Mouse (Mus musculus): ENCODE results near the gene Megf11. TPM values are rescaled to one million over a fixed set of nuclear protein-coding genes. Genes with fewer than 3 reads are reported as not detected.

Megf11 gene
- polyA plus RNA-seq, 1 experiment from 2014 or later: 0.11 TPM

GRCm38 (mm10) chr9:64436121-64436520, 50.7 kb downstream of the Megf11 start:
- no peak for TF ChIP-seq EP300 (IDR thresholded peaks at IDR 0.05; ENCODE audit: low read depth)
- no peak for TF ChIP-seq CTCF (IDR thresholded peaks at IDR 0.05; ENCODE audit: low read depth)
- WGBS (ENCODE audit: insufficient replicate concordance): 53% methylated on average over 2 of the region's 2 CpGs
- no peak overlapping the region for H3K4me2 ChIP-seq (ENCODE audit: low read depth, low read length)
- H3K27me3 ChIP-seq (ENCODE audit: insufficient read depth, low read length): no peaks in the 10 kb centered on the region
- H3K9me3 ChIP-seq (ENCODE audit: low read length): no peaks in the 10 kb centered on the region
- no peak overlapping the region for H3K4me3 ChIP-seq (ENCODE audit: low read depth, low read length)
- no peak overlapping the region for H3K27ac ChIP-seq (ENCODE audit: low read depth)
- DNase-seq: no peak
- no peaks in the 10 kb centered on the region for H3K4me1 ChIP-seq (ENCODE audit: insufficient read depth)
- H3K9ac ChIP-seq (replicated peaks): no peak overlapping the region
- no peaks in the 10 kb centered on the region for H3K36me3 ChIP-seq (replicated peaks; ENCODE audit: insufficient read depth, low read length)
- ATAC-seq: no peak

- H3K9ac ChIP-seq (replicated peaks): no peak overlapping the region
- no peak overlapping the region for H3K4me3 ChIP-seq (ENCODE audit: low read depth, low read length)
- no peaks in the 10 kb centered on the region for H3K36me3 ChIP-seq (replicated peaks; ENCODE audit: insufficient read depth, low read length)
- DNase-seq (no peak), ATAC-seq (no peak)
- no peaks in the 10 kb centered on the region for H3K4me1 ChIP-seq (ENCODE audit: insufficient read depth)
- no peak overlapping the region for H3K27ac ChIP-seq (ENCODE audit: low read depth)
- no peaks in the 10 kb centered on the region for H3K27me3 ChIP-seq (ENCODE audit: insufficient read depth, low read length)
- TF ChIP-seq EP300 (IDR thresholded peaks at IDR 0.05; ENCODE audit: low read depth) (no peak), CTCF (IDR thresholded peaks at IDR 0.05; ENCODE audit: low read depth) (no peak)
- H3K4me2 ChIP-seq (ENCODE audit: low read depth, low read length): no peak overlapping the region
- no peaks in the 10 kb centered on the region for H3K9me3 ChIP-seq (ENCODE audit: low read length)
- WGBS (ENCODE audit: insufficient replicate concordance): 84% methylated on average over 7 of the region's 7 CpGs
Measured at GRCm38 (mm10) chr9:64440101-64440500, 54.7 kb downstream of the Megf11 start.

GRCm38 (mm10) chr9:64445981-64446380, 60.6 kb downstream of the Megf11 start:
- no peak for ATAC-seq
- peaks cover 10% of the 10 kb centered on the region for H3K4me1 ChIP-seq (ENCODE audit: insufficient read depth)

GRCm38 (mm10) chr9:64447070-64447469, 61.6 kb downstream of the Megf11 start:
- Histone ChIP-seq H3K27ac (ENCODE audit: low read depth) (peak overlapping the region; percentile 18; the same call in 1 of the 2 replicates), H3K36me3 (replicated peaks; ENCODE audit: insufficient read depth, low read length) (no peaks in the 10 kb centered on the region), H3K27me3 (ENCODE audit: insufficient read depth, low read length) (no peaks in the 10 kb centered on the region), H3K9me3 (ENCODE audit: low read length) (no peaks in the 10 kb centered on the region), H3K9ac (replicated peaks) (no peak overlapping the region), H3K4me3 (ENCODE audit: low read depth, low read length) (no peak overlapping the region), H3K4me1 (ENCODE audit: insufficient read depth) (peaks cover 10% of the 10 kb centered on the region), H3K4me2 (ENCODE audit: low read depth, low read length) (peak overlapping the region; percentile 3)
- ATAC-seq: peak; percentile 51
- DNase-seq: no peak
- WGBS (ENCODE audit: insufficient replicate concordance): 35% methylated on average over 6 of the region's 6 CpGs
- TF ChIP-seq EP300 (IDR thresholded peaks at IDR 0.05; ENCODE audit: low read depth): no peak
- peak; percentile 10; the same call in 1 of the 2 replicates for TF ChIP-seq CTCF (IDR thresholded peaks at IDR 0.05; ENCODE audit: low read depth)

More at GRCm38 (mm10) chr9:64445981-64446380, 60.6 kb downstream of the Megf11 start:
- Histone ChIP-seq H3K9ac (replicated peaks) (no peak overlapping the region), H3K4me3 (ENCODE audit: low read depth, low read length) (no peak overlapping the region), H3K9me3 (ENCODE audit: low read length) (no peaks in the 10 kb centered on the region), H3K27me3 (ENCODE audit: insufficient read depth, low read length) (no peaks in the 10 kb centered on the region), H3K27ac (ENCODE audit: low read depth) (no peak overlapping the region), H3K36me3 (replicated peaks; ENCODE audit: insufficient read depth, low read length) (no peaks in the 10 kb centered on the region), H3K4me2 (ENCODE audit: low read depth, low read length) (no peak overlapping the region)
- TF ChIP-seq EP300 (IDR thresholded peaks at IDR 0.05; ENCODE audit: low read depth) (no peak), CTCF (IDR thresholded peaks at IDR 0.05; ENCODE audit: low read depth) (no peak)
- no peak for DNase-seq
- 91% methylated on average over 1 of the region's 1 CpGs for WGBS (ENCODE audit: insufficient replicate concordance)

GRCm38 (mm10) chr9:64447522-64447921, 62.1 kb downstream of the Megf11 start:
- ATAC-seq (peak; percentile 40; the same call in 1 of the 2 replicates), DNase-seq (peak; percentile 47)
- Histone ChIP-seq H3K9ac (replicated peaks) (no peak overlapping the region), H3K9me3 (ENCODE audit: low read length) (no peaks in the 10 kb centered on the region), H3K4me2 (ENCODE audit: low read depth, low read length) (peak overlapping the region; percentile 3), H3K27me3 (ENCODE audit: insufficient read depth, low read length) (no peaks in the 10 kb centered on the region), H3K27ac (ENCODE audit: low read depth) (peak overlapping the region; percentile 18; the same call in 1 of the 2 replicates), H3K4me3 (ENCODE audit: low read depth, low read length) (no peak overlapping the region), H3K4me1 (ENCODE audit: insufficient read depth) (peaks cover 12% of the 10 kb centered on the region), H3K36me3 (replicated peaks; ENCODE audit: insufficient read depth, low read length) (no peaks in the 10 kb centered on the region)
- TF ChIP-seq CTCF (IDR thresholded peaks at IDR 0.05; ENCODE audit: low read depth) (no peak), EP300 (IDR thresholded peaks at IDR 0.05; ENCODE audit: low read depth) (no peak)
- WGBS (ENCODE audit: insufficient replicate concordance): 18% methylated on average over 6 of the region's 6 CpGs

GRCm38 (mm10) chr9:64452769-64453168, 67.3 kb downstream of the Megf11 start:
- 0 out of 2 replicates have a peak, but pooled peaks have one; percentile 27 for ATAC-seq

More at GRCm38 (mm10) chr9:64452769-64453168, 67.3 kb downstream of the Megf11 start:
- H3K4me1 ChIP-seq (ENCODE audit: insufficient read depth): peaks cover 12% of the 10 kb centered on the region; the same call in 1 of the 2 replicates
- 29% methylated on average over 5 of the region's 5 CpGs for WGBS (ENCODE audit: insufficient replicate concordance)
- H3K27ac ChIP-seq (ENCODE audit: low read depth): no peak overlapping the region
- no peak for DNase-seq
- H3K4me3 ChIP-seq (ENCODE audit: low read depth, low read length): no peak overlapping the region
- no peaks in the 10 kb centered on the region for H3K9me3 ChIP-seq (ENCODE audit: low read length)
- TF ChIP-seq CTCF (IDR thresholded peaks at IDR 0.05; ENCODE audit: low read depth) (no peak), EP300 (IDR thresholded peaks at IDR 0.05; ENCODE audit: low read depth) (no peak)
- no peaks in the 10 kb centered on the region for H3K27me3 ChIP-seq (ENCODE audit: insufficient read depth, low read length)
- H3K4me2 ChIP-seq (ENCODE audit: low read depth, low read length): no peak overlapping the region
- no peak overlapping the region for H3K9ac ChIP-seq (replicated peaks)
- no peaks in the 10 kb centered on the region for H3K36me3 ChIP-seq (replicated peaks; ENCODE audit: insufficient read depth, low read length)
